Mouse (Mus musculus) heart, adult 2 months (tissue): ENCODE measurements around the gene Ssxa1. TPM values are rescaled to one million over a fixed set of nuclear protein-coding genes. Genes with fewer than 3 reads are reported as not detected.
A peak's percentile ranks its signal among the peaks of the same experiment; 100 is the strongest.
"Not testable (repeated sequence)": the region's sequence is repeated elsewhere in the genome, so short reads cannot be mapped to it uniquely, and the experiment has no call there.

Experiments used
- DNase-seq, 2 experiments: peaks; one replicate each; pipeline ENCODE4 v3.0.0; 2021
- H3K27ac ChIP-seq: fragments of 200-600 bp; 2 replicates; pipeline ENCODE4 v1.8.1; 2022
- H3K27me3 ChIP-seq: fragments of 200-500 bp; 2 replicates; pipeline ENCODE4 v1.6.1; 2012; ENCODE audit warnings: mild to moderate bottlenecking, low read length, inconsistent platforms, mixed read lengths; ENCODE audit not compliant: control insufficient read depth, insufficient read depth
- H3K36me3 ChIP-seq: fragments of 200-500 bp; 2 replicates; pipeline ENCODE4 v1.6.1; 2012; ENCODE audit warnings: low read length, inconsistent platforms; ENCODE audit not compliant: control insufficient read depth, insufficient read depth
- H3K4me1 ChIP-seq: fragments of 200-500 bp; 2 replicates; pipeline ENCODE4 v1.6.1; 2011; ENCODE audit warnings: low read length; ENCODE audit not compliant: control insufficient read depth, insufficient read depth
- H3K4me3 ChIP-seq: fragments of 200-600 bp; 2 replicates; pipeline ENCODE4 v1.8.1; 2022
- H3K79me2 ChIP-seq: fragments of 200-500 bp; replicated peaks from 2 replicates; pipeline ENCODE4 v1.6.1; 2012; ENCODE audit warnings: mild to moderate bottlenecking, inconsistent platforms, low read length, moderate library complexity, mixed read lengths; ENCODE audit not compliant: control insufficient read depth, insufficient read depth
- H3K9ac ChIP-seq: fragments of 200-500 bp; 2 replicates; pipeline ENCODE4 v1.6.1; 2012; ENCODE audit warnings: low read depth, mild to moderate bottlenecking, control low read depth, inconsistent platforms, low read length, mixed read lengths
- CTCF ChIP-seq: fragments of 200-600 bp; IDR thresholded peaks from 2 replicates; pipeline ENCODE4 v1.8.1; 2022; ENCODE audit warnings: antibody characterized with exemption, mild to moderate bottlenecking, moderate library complexity
- EP300 ChIP-seq: fragments of 200-500 bp; IDR thresholded peaks from 2 replicates; pipeline ENCODE4 v1.6.1; 2011; ENCODE audit warnings: low read depth, low read length, control low read depth; ENCODE audit not compliant: insufficient read depth
- POLR2A ChIP-seq: fragments of 200-500 bp; IDR thresholded peaks from 2 replicates; pipeline ENCODE4 v1.6.1; 2011; ENCODE audit warnings: mild to moderate bottlenecking, low read depth, low read length, control low read depth; ENCODE audit not compliant: insufficient read depth
- WGBS: fragments of 180-500 bp; shearing (Covaris S2); methylation state at CpG from one replicate; pipeline ENCODE4 v1.1.7; 2018; 5-methylcytosine and 5-hydroxymethylcytosine counted together
- intact Hi-C: fragments of 180-260 bp; cut with DNase I; formaldehyde crosslinking; loops from one replicate; pipeline ENCODE4 v1.15.1; 2025
- long read RNA-seq: library from polyadenylated mRNA; stranded (forward); transcript quantifications from one replicate; pipeline ENCODE4 v2.0.0, GENCODE M21; 2021
- polyA plus RNA-seq: library from polyadenylated mRNA; depleted of rRNA; stranded (reverse); fragments of >200 nt; gene quantifications from 2 replicates; pipeline ENCODE4 v1.2.3, GENCODE M21; 2012; rRNA removed
- total RNA-seq, 2 experiments: library from RNA; stranded (reverse); gene quantifications; 2 replicates each; pipeline ENCODE4 v1.2.3; 2021

Ssxa1 gene
- total RNA-seq (not detected), polyA plus RNA-seq (not detected in 2 replicates)
- long read RNA-seq: 0 reads

- H3K4me1 ChIP-seq: no peaks in the 10 kb centered on the region
- H3K4me3 ChIP-seq: no peak within 1 kb of the TSS
- intact Hi-C loops: no loop called here
- H3K27ac ChIP-seq: no peak within 1 kb of the TSS
- H3K27me3 ChIP-seq: no peaks in the 10 kb centered on the region
- DNase-seq: no peak
- H3K9ac ChIP-seq: no peak within 1 kb of the TSS
- H3K79me2 ChIP-seq: no peaks in the 10 kb centered on the region
- H3K36me3 ChIP-seq: no peaks in the 10 kb centered on the region
- TF ChIP-seq EP300: no peak
- WGBS: 73% methylated on average over 4 of the region's 4 CpGs
Observed at GRCm38 (mm10) chrX:21115520-21115919, at the start of gene Ssxa1. Gene Ssxa1 (plus strand): TSS chrX:21115820.

DNA sequence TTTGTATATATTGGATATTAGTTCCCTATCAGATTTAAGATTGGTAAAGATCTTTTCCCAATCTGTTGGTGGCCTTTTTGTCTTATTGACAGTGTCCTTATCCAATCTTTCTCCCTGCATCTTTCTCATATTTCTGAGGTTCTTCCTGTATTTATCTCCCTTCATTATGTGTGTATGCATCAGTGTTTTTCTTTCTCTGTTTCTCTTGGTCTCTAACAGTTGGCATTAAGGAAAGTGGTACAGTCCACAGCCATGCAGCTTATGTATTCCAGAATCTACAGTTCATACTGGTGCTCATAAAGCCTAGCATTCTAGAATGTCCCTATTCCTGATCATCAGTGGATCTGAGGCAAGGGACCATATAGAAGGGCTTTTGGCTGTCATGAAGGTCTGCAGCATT is 47.5 kb upstream of the Ssxa1 start, which contains the start of gene Spaca5:
Gene Spaca5, plus strand, starts transcription at position 301 of the 400 bp plus-strand sequence.
- intact Hi-C loops: loop anchor here (10.0 kb wide), 1 partner anchor 213 kb away; no protein-coding TSS in a partner anchor

GRCm38 (mm10) chrX:21088645-21088982 is 27.0 kb upstream of the Ssxa1 start:
- Histone ChIP-seq H3K36me3 (no peaks in the 10 kb centered on the region), H3K4me1 (no peaks in the 10 kb centered on the region), H3K79me2 (no peaks in the 10 kb centered on the region), H3K9ac (peak overlapping the region; percentile 49), H3K4me3 (peak overlapping the region; percentile 61), H3K27me3 (no peaks in the 10 kb centered on the region), H3K27ac (peak overlapping the region; percentile 60)
- TF ChIP-seq EP300 (no peak), POLR2A (no peak), CTCF (no peak)
- DNase-seq: no peak
- intact Hi-C loops: loop anchor here (2.0 to 10.0 kb wide), 2 partner anchors 26 to 134 kb away; partner anchors contain the start of genes Elk1 and Zfp182
- WGBS: 27% methylated on average over 6 of the region's 6 CpGs

More for the DNA sequence above, 47.5 kb upstream of the Ssxa1 start, which contains the start of gene Spaca5:
- Histone ChIP-seq H3K4me3 (no peak within 1 kb of the TSS), H3K27me3 (no peaks in the 10 kb centered on the region), H3K27ac (no peak within 1 kb of the TSS), H3K4me1 (no peaks in the 10 kb centered on the region), H3K9ac (no peak within 1 kb of the TSS), H3K36me3 (no peaks in the 10 kb centered on the region), H3K79me2 (no peaks in the 10 kb centered on the region)
- DNase-seq: no peak
- TF ChIP-seq POLR2A (no peak), EP300 (no peak), CTCF (no peak)

DNA sequence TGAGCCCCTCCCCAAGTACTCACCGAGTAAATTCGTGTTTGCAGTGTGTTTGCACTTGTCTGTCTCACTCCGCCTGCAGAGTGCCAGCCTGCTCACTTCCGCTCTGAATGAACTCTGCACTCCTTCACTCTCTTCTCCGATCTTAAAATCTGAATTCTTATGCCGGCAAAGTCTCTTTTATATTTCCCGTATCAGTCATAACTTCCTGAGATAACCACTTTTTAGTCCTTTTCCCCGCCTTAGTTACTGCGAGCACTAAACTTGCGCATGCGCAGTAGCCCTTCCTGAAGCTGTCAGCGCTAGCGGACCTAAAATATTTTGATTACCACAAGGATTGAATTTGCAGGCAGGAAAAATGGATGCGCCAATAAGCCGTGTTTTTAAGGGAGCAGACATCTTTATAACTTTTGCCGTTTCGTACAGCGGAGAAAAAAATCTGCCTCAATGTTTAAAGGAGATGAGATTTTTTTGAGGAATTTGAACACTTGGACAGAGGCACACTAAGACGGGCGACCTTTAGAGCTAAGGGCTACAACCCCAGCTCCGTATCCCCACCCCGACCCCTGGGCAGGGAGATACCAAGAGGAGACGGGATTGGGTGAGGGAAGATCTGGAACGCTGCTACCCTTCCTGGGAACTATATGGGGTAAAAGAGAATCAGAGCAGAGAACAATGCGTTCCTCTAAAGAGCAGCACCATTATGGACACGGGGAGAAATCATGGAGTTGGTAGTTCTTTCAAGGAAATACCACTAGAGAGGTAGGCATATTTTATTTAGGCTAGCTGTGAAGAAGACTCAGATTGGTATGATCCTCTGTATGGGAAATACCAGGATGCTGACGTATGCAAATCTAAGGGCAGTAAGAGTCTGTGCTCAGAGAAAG is 26.4 kb upstream of the Ssxa1 start, which contains the start of gene Zfp300:
Gene Zfp300, minus strand, starts transcription at position 545 of the 884 bp plus-strand sequence.
- peak within 1 kb of the TSS; percentile 71 for H3K9ac ChIP-seq
- 19% methylated on average over 27 of the region's 27 CpGs for WGBS
- intact Hi-C loops: loop anchor here (2.0 to 10.0 kb wide), 2 partner anchors 26 to 134 kb away; partner anchors contain the start of genes Elk1 and Zfp182
- DNase-seq: peak; percentile 56 to 72
- H3K27me3 ChIP-seq: no peaks in the 10 kb centered on the region
- no peaks in the 10 kb centered on the region for H3K79me2 ChIP-seq
- TF ChIP-seq CTCF (no peak), POLR2A (no peak), EP300 (no peak)
- no peaks in the 10 kb centered on the region for H3K4me1 ChIP-seq
- H3K27ac ChIP-seq: peak within 1 kb of the TSS; percentile 60
- peak within 1 kb of the TSS; percentile 61 for H3K4me3 ChIP-seq
- no peaks in the 10 kb centered on the region for H3K36me3 ChIP-seq

DNA sequence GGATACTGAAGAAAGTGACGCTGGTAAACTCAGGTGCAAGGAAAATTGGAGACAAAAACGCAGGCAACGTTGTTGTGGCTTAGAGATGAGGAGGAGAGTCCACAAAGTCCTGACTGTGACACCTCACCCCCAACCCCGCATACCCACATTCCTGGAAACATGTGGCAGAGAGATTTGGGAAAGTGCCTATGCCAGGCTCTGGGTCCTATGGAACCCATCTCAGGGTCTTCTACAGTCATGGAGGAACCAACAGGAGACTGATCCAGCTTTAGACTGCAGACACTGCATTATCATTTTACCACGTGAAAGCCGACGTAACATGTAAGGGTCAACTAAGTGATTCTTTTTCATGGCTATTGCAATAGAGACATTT is 25.8 kb upstream of the Ssxa1 start:
- H3K4me3 ChIP-seq: no peak overlapping the region; the same call in 1 of the 2 replicates
- H3K4me1 ChIP-seq: no peaks in the 10 kb centered on the region
- no peaks in the 10 kb centered on the region for H3K79me2 ChIP-seq
- H3K9ac ChIP-seq: no peak overlapping the region; the same call in 1 of the 2 replicates
- no peaks in the 10 kb centered on the region for H3K27me3 ChIP-seq
- peak; percentile 2 to 19 for DNase-seq
- no peaks in the 10 kb centered on the region for H3K36me3 ChIP-seq
- intact Hi-C loops: loop anchor here (2.0 to 10.0 kb wide), 2 partner anchors 27 to 135 kb away; partner anchors contain the start of genes Elk1 and Zfp182
- WGBS: 49% methylated on average over 7 of the region's 7 CpGs
- H3K27ac ChIP-seq: no peak overlapping the region; the same call in 1 of the 2 replicates
- no peak for TF ChIP-seq EP300
- TF ChIP-seq CTCF: no peak
- TF ChIP-seq POLR2A: no peak

DNA sequence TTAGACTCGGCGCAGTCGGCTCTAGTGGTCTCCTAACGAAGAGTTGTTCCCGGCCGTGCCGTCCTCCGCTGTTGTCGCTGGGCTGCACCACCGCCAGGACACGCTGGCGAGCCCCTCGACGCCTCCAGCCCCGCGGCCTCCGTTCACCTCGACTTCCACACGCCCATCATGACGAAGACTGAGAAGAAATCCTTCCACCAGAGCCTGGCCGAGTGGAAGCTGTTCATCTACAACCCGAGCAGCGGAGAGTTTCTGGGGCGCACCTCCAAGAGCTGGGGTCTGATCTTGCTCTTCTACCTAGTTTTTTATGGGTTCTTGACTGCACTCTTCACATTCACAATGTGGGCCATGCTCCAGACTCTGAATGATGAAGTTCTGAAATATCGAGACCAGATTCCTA is 31.1 kb downstream of the Ssxa1 start:
- H3K36me3 ChIP-seq, H3K9ac ChIP-seq, H3K79me2 ChIP-seq, DNase-seq, H3K4me1 ChIP-seq, H3K4me3 ChIP-seq, H3K27me3 ChIP-seq, intact Hi-C loops, H3K27ac ChIP-seq: not testable (repeated sequence)
- 88% methylated on average over 25 of the region's 25 CpGs for WGBS

Other genes starting within 250 kb of the Ssxa1 start
- gene Timp1, start 245.7 kb upstream of the Ssxa1 start, total RNA-seq: 1 to 10 TPM; 3.2 to 3.7 TPM
- 12.9 and 13.2 TPM in 2 replicates for gene Timp1, start 245.7 kb upstream of the Ssxa1 start, polyA plus RNA-seq
- gene Syn1, start 194.8 kb upstream of the Ssxa1 start, total RNA-seq: under 1 TPM; 0.16 to 0.31 TPM
- 0.35 and 0.57 TPM in 2 replicates for gene Syn1, start 194.8 kb upstream of the Ssxa1 start, polyA plus RNA-seq
- 10 to 100 TPM in 1 of 2 experiments, 1 to 10 TPM in 1; 7.9 to 12.8 TPM for gene Cfp, start 184.3 kb upstream of the Ssxa1 start, total RNA-seq
- gene Cfp, start 184.3 kb upstream of the Ssxa1 start, polyA plus RNA-seq: 10.8 and 12.2 TPM in 2 replicates
- 10 to 100 TPM in 1 of 2 experiments, 1 to 10 TPM in 1; 8.6 to 10.1 TPM for gene Elk1, start 165.2 kb upstream of the Ssxa1 start, total RNA-seq
- 11.9 and 14.0 TPM in 2 replicates for gene Elk1, start 165.2 kb upstream of the Ssxa1 start, polyA plus RNA-seq
- gene Uxt, start 153.8 kb upstream of the Ssxa1 start, total RNA-seq: 10 to 100 TPM; 33.5 to 42.8 TPM
- gene Uxt, start 153.8 kb upstream of the Ssxa1 start, polyA plus RNA-seq: 21.9 and 36.8 TPM in 2 replicates
- gene Zfp182, start 53.5 kb upstream of the Ssxa1 start, total RNA-seq: 1 to 10 TPM; 2.7 to 3.1 TPM
- gene Zfp182, start 53.5 kb upstream of the Ssxa1 start, polyA plus RNA-seq: 0.74 and 1.6 TPM in 2 replicates
- not detected for gene Spaca5, start 47.4 kb upstream of the Ssxa1 start, total RNA-seq
- gene Spaca5, start 47.4 kb upstream of the Ssxa1 start, polyA plus RNA-seq: not detected in 2 replicates
- gene Zfp300, start 26.3 kb upstream of the Ssxa1 start, total RNA-seq: under 1 TPM; 0.31 to 0.41 TPM
- 0.06 and 0.12 TPM in 2 replicates for gene Zfp300, start 26.3 kb upstream of the Ssxa1 start, polyA plus RNA-seq
- not detected for gene Gm21876, start 59.8 kb downstream of the Ssxa1 start, total RNA-seq
- gene Gm21876, start 59.8 kb downstream of the Ssxa1 start, polyA plus RNA-seq: not detected in 2 replicates